13 mouse cellular contexts compared by ENCODE assay signal in genomic region chr10:3715302-3715943, GRCm38 (mm10). TPM values are rescaled to one million over a fixed set of nuclear protein-coding genes. Genes with fewer than 3 reads are reported as not detected.
DNase-seq lines count a peak whose midpoint lies in the region; ATAC-seq lines count a peak whose summit lies in the region.
"Had no signal": no experiment of that assay in that cellular context is flagged by ENCODE, and none has a peak within 500 bp of the region (broad histone marks: within the 10 kb centered on the region; RNA-seq: fewer than 3 reads in every experiment).

No protein-coding gene starts in this region.

- no peak overlapping the region for H3K4me3 ChIP-seq in embryonic facial prominence, embryonic 11.5 days (ENCODE audit: low read depth, low read length)
- no peak overlapping the region for H3K4me3 ChIP-seq in embryonic facial prominence, embryonic 10.5 days
- no peak overlapping the region for H3K4me3 ChIP-seq in kidney, embryonic 16.5 days (ENCODE audit: low read length)
- H3K4me3 ChIP-seq: embryonic facial prominence, embryonic 13.5 days; forebrain, embryonic 15.5 days; hindbrain, embryonic 12.5 days had no signal

- no peaks in the 10 kb centered on the region for H3K9me3 ChIP-seq in embryonic facial prominence, embryonic 11.5 days (replicated peaks; ENCODE audit: control insufficient read depth, low read length)
- H3K9me3 ChIP-seq in embryonic facial prominence, embryonic 10.5 days: no peaks in the 10 kb centered on the region
- H3K9me3 ChIP-seq in kidney, embryonic 16.5 days (ENCODE audit: low read length): no peaks in the 10 kb centered on the region
- H3K9me3 ChIP-seq: forebrain, embryonic 15.5 days; hindbrain, embryonic 12.5 days had no signal

- no peaks in the 10 kb centered on the region for H3K4me1 ChIP-seq in embryonic facial prominence, embryonic 11.5 days (ENCODE audit: control insufficient read depth, insufficient read depth, low read length)
- no peaks in the 10 kb centered on the region for H3K4me1 ChIP-seq in embryonic facial prominence, embryonic 10.5 days
- no peaks in the 10 kb centered on the region for H3K4me1 ChIP-seq in kidney, embryonic 16.5 days (ENCODE audit: insufficient read depth, low read length)
- H3K4me1 ChIP-seq: embryonic facial prominence, embryonic 13.5 days had no signal

- WGBS in embryonic facial prominence, embryonic 11.5 days: 83% methylated on average over 3 of the region's 3 CpGs
- 76% methylated on average over 3 of the region's 3 CpGs for WGBS in embryonic facial prominence, embryonic 10.5 days
- WGBS in kidney, embryonic 16.5 days: 56% methylated on average over 3 of the region's 3 CpGs

- no peak overlapping the region for H3K9ac ChIP-seq in embryonic facial prominence, embryonic 11.5 days (replicated peaks; ENCODE audit: low read length)
- no peak overlapping the region for H3K9ac ChIP-seq in kidney, embryonic 16.5 days (replicated peaks; ENCODE audit: low read length)
- H3K9ac ChIP-seq: embryonic facial prominence, embryonic 13.5 days; forebrain, embryonic 15.5 days; hindbrain, embryonic 12.5 days had no signal

- H3K27ac ChIP-seq in embryonic facial prominence, embryonic 11.5 days (replicated peaks; ENCODE audit: low read depth, low read length): no peak overlapping the region
- H3K27ac ChIP-seq in embryonic facial prominence, embryonic 10.5 days (replicated peaks): no peak overlapping the region
- no peak overlapping the region for H3K27ac ChIP-seq in kidney, embryonic 16.5 days (ENCODE audit: low read length)
- H3K27ac ChIP-seq: embryonic facial prominence, embryonic 13.5 days; forebrain, embryonic 15.5 days; hindbrain, embryonic 12.5 days had no signal

- no peak for DNase-seq in embryonic facial prominence, embryonic 11.5 days (ENCODE audit: low spot score)
- DNase-seq in embryonic facial prominence, embryonic 10.5 days (ENCODE audit: low spot score): no peak
- DNase-seq in kidney, adult 9 months: no peak
- peak; percentile 25 for DNase-seq in testis, postnatal 14 days (ENCODE audit: low spot score)
- no peak for DNase-seq in testis, postnatal 10 days (ENCODE audit: low spot score)
- DNase-seq in neural tube, embryonic 10.5 days (ENCODE audit: extremely low spot score, low spot score): no peak
- DNase-seq in yolk sac, embryonic 10.5 days (ENCODE audit: low spot score): no peak
- DNase-seq: adrenal gland, postnatal 36 days; B cell, adult 2 months had no signal

- no peak overlapping the region for H3K4me2 ChIP-seq in embryonic facial prominence, embryonic 11.5 days (ENCODE audit: low read depth, low read length)
- H3K4me2 ChIP-seq in kidney, embryonic 16.5 days (replicated peaks; ENCODE audit: low read depth, low read length): no peak overlapping the region
- H3K4me2 ChIP-seq: embryonic facial prominence, embryonic 13.5 days; forebrain, embryonic 15.5 days; hindbrain, embryonic 12.5 days had no signal

- no peaks in the 10 kb centered on the region for H3K27me3 ChIP-seq in embryonic facial prominence, embryonic 11.5 days (ENCODE audit: control insufficient read depth, insufficient read depth, low read length)
- no peaks in the 10 kb centered on the region for H3K27me3 ChIP-seq in embryonic facial prominence, embryonic 10.5 days (replicated peaks; ENCODE audit: low read depth, poor library complexity, severe bottlenecking)
- no peaks in the 10 kb centered on the region for H3K27me3 ChIP-seq in kidney, embryonic 16.5 days (ENCODE audit: insufficient read depth, low read length)
- H3K27me3 ChIP-seq: embryonic facial prominence, embryonic 13.5 days; forebrain, embryonic 15.5 days; hindbrain, embryonic 12.5 days had no signal

- no peaks in the 10 kb centered on the region for H3K36me3 ChIP-seq in embryonic facial prominence, embryonic 11.5 days (replicated peaks; ENCODE audit: control insufficient read depth, insufficient read depth, low read depth, low read length)
- H3K36me3 ChIP-seq in embryonic facial prominence, embryonic 10.5 days (replicated peaks): no peaks in the 10 kb centered on the region
- no peaks in the 10 kb centered on the region for H3K36me3 ChIP-seq in kidney, embryonic 16.5 days (ENCODE audit: insufficient read depth, low read length)
- H3K36me3 ChIP-seq: embryonic facial prominence, embryonic 13.5 days; forebrain, embryonic 15.5 days; hindbrain, embryonic 12.5 days had no signal

- 0 out of 2 replicates have a peak, but pooled peaks have one; percentile 39 for ATAC-seq in embryonic facial prominence, embryonic 11.5 days (replicated peaks; ENCODE audit: insufficient number of reproducible peaks, low FRiP score, low TSS enrichment, low read depth)
- peak; percentile 49 for ATAC-seq in kidney, embryonic 16.5 days (ENCODE audit: low FRiP score, low TSS enrichment)
- ATAC-seq: forebrain, embryonic 15.5 days had no signal

RNA-seq across cellular contexts. Expression of gene Plekhg1, which starts 24.7 kb away (rescaled TPM):
- polyA plus RNA-seq in embryonic facial prominence, embryonic 11.5 days (2014; fragmentation: Nextera tagmentation; extraction: Ambion mirVana): 16.2 and 19.9 TPM in 2 replicates
- polyA plus RNA-seq in embryonic facial prominence, embryonic 10.5 days (2016; fragmentation: Nextera tagmentation; extraction: Ambion mirVana): 13.7 and 14.4 TPM in 2 replicates
- polyA plus RNA-seq in kidney, embryonic 16.5 days (2015; fragmentation: Nextera tagmentation; extraction: Ambion mirVana): 14.4 and 17.7 TPM in 2 replicates
